Mouse (Mus musculus): ENCODE data around the gene Gm20458. TPM values are rescaled to one million over a fixed set of nuclear protein-coding genes. Genes with fewer than 3 reads are reported as not detected.

Gm20458 gene
- polyA plus RNA-seq, 2 experiments, result 9.0 to 14.3 TPM

GRCm38 (mm10) chr2:164522280-164522679, 61.5 kb downstream of the Gm20458 start:
- 11% methylated on average over 8 of the region's 8 CpGs for WGBS
- DNase-seq (ENCODE audit: low spot score), result no peak
- no peaks in the 10 kb centered on the region for H3K27me3 ChIP-seq (ENCODE audit: control insufficient read depth, insufficient read depth, low read length)
- TF ChIP-seq POLR2A (IDR thresholded peaks at IDR 0.05; ENCODE audit: borderline replicate concordance, extremely low read depth, insufficient read depth, insufficient read length), result no peak
- H3K36me3 ChIP-seq (ENCODE audit: control insufficient read depth, insufficient read depth, low read length), result no peaks in the 10 kb centered on the region
- H3K9me3 ChIP-seq (ENCODE audit: control insufficient read depth, low read length), result 0 out of 2 replicates have a peak, but pooled peaks cover 4% of the 10 kb centered on the region
- H3K4me1 ChIP-seq (ENCODE audit: control insufficient read depth, insufficient read depth, low read length), result peaks cover 23% of the 10 kb centered on the region
- no peak overlapping the region for H3K4me3 ChIP-seq (replicated peaks; ENCODE audit: low read length)
- ATAC-seq (ENCODE audit: low FRiP score, low read depth), result no peak
- H3K27ac ChIP-seq (replicated peaks; ENCODE audit: low read depth, low read length), result no peak overlapping the region
- 0 out of 2 replicates have a peak overlapping the region, but pooled peaks have one; percentile 10 for H3K4me2 ChIP-seq (replicated peaks; ENCODE audit: low read depth, low read length, severe bottlenecking)
- no peak overlapping the region for H3K9ac ChIP-seq (ENCODE audit: low read depth, low read length, severe bottlenecking)

GRCm38 (mm10) chr2:164523301-164523773, 62.6 kb downstream of the Gm20458 start:
- 81% methylated on average over 10 of the region's 10 CpGs for WGBS
- Histone ChIP-seq H3K4me3 (replicated peaks; ENCODE audit: low read length) (no peak overlapping the region), H3K27me3 (ENCODE audit: control insufficient read depth, insufficient read depth, low read length) (no peaks in the 10 kb centered on the region), H3K36me3 (ENCODE audit: control insufficient read depth, insufficient read depth, low read length) (no peaks in the 10 kb centered on the region), H3K4me2 (replicated peaks; ENCODE audit: low read depth, low read length, severe bottlenecking) (no peak overlapping the region), H3K9me3 (ENCODE audit: control insufficient read depth, low read length) (0 out of 2 replicates have a peak, but pooled peaks cover 4% of the 10 kb centered on the region), H3K4me1 (ENCODE audit: control insufficient read depth, insufficient read depth, low read length) (peaks cover 23% of the 10 kb centered on the region), H3K27ac (replicated peaks; ENCODE audit: low read depth, low read length) (no peak overlapping the region), H3K9ac (ENCODE audit: low read depth, low read length, severe bottlenecking) (no peak overlapping the region)
- TF ChIP-seq POLR2A (IDR thresholded peaks at IDR 0.05; ENCODE audit: borderline replicate concordance, extremely low read depth, insufficient read depth, insufficient read length), result no peak
- ATAC-seq (ENCODE audit: low FRiP score, low read depth) (no peak), DNase-seq (ENCODE audit: low spot score) (no peak)

- no peak for TF ChIP-seq POLR2A (IDR thresholded peaks at IDR 0.05; ENCODE audit: borderline replicate concordance, extremely low read depth, insufficient read depth, insufficient read length)
These were observed 67.8 kb downstream of the Gm20458 start for GRCm38 (mm10) chr2:164528557-164528956.

GRCm38 (mm10) chr2:164531169-164531568, 70.4 kb downstream of the Gm20458 start:
- H3K36me3 ChIP-seq (ENCODE audit: control insufficient read depth, insufficient read depth, low read length), result no peaks in the 10 kb centered on the region
- peak; percentile 81 for DNase-seq (ENCODE audit: low spot score)
- peak; percentile 75 for ATAC-seq (ENCODE audit: low FRiP score, low read depth)
- 0 out of 2 replicates have a peak, but pooled peaks cover 4% of the 10 kb centered on the region for H3K9me3 ChIP-seq (ENCODE audit: control insufficient read depth, low read length)
- TF ChIP-seq POLR2A (IDR thresholded peaks at IDR 0.05; ENCODE audit: borderline replicate concordance, extremely low read depth, insufficient read depth, insufficient read length), result no peak
- no peak overlapping the region for H3K4me2 ChIP-seq (replicated peaks; ENCODE audit: low read depth, low read length, severe bottlenecking)
- no peak overlapping the region for H3K4me3 ChIP-seq (replicated peaks; ENCODE audit: low read length)
- H3K27me3 ChIP-seq (ENCODE audit: control insufficient read depth, insufficient read depth, low read length), result no peaks in the 10 kb centered on the region
- H3K27ac ChIP-seq (replicated peaks; ENCODE audit: low read depth, low read length), result no peak overlapping the region
- 0% methylated on average over 3 of the region's 3 CpGs for WGBS
- no peaks in the 10 kb centered on the region for H3K4me1 ChIP-seq (ENCODE audit: control insufficient read depth, insufficient read depth, low read length)
- no peak overlapping the region for H3K9ac ChIP-seq (ENCODE audit: low read depth, low read length, severe bottlenecking)

More at GRCm38 (mm10) chr2:164528557-164528956, 67.8 kb downstream of the Gm20458 start:
- Histone ChIP-seq H3K36me3 (ENCODE audit: control insufficient read depth, insufficient read depth, low read length) (no peaks in the 10 kb centered on the region), H3K27me3 (ENCODE audit: control insufficient read depth, insufficient read depth, low read length) (no peaks in the 10 kb centered on the region), H3K9ac (ENCODE audit: low read depth, low read length, severe bottlenecking) (no peak overlapping the region), H3K9me3 (ENCODE audit: control insufficient read depth, low read length) (0 out of 2 replicates have a peak, but pooled peaks cover 4% of the 10 kb centered on the region), H3K4me1 (ENCODE audit: control insufficient read depth, insufficient read depth, low read length) (no peaks in the 10 kb centered on the region), H3K4me3 (replicated peaks; ENCODE audit: low read length) (no peak overlapping the region), H3K27ac (replicated peaks; ENCODE audit: low read depth, low read length) (no peak overlapping the region), H3K4me2 (replicated peaks; ENCODE audit: low read depth, low read length, severe bottlenecking) (no peak overlapping the region)
- 50% methylated on average over 5 of the region's 5 CpGs for WGBS
- no peak for DNase-seq (ENCODE audit: low spot score)
- ATAC-seq (ENCODE audit: low FRiP score, low read depth), result no peak

GRCm38 (mm10) chr2:164534315-164534714, 73.5 kb downstream of the Gm20458 start:
- Histone ChIP-seq H3K36me3 (ENCODE audit: control insufficient read depth, insufficient read depth, low read length) (no peaks in the 10 kb centered on the region), H3K27ac (replicated peaks; ENCODE audit: low read depth, low read length) (no peak overlapping the region), H3K9ac (ENCODE audit: low read depth, low read length, severe bottlenecking) (no peak overlapping the region), H3K4me3 (replicated peaks; ENCODE audit: low read length) (no peak overlapping the region), H3K4me1 (ENCODE audit: control insufficient read depth, insufficient read depth, low read length) (no peaks in the 10 kb centered on the region), H3K9me3 (ENCODE audit: control insufficient read depth, low read length) (no peaks in the 10 kb centered on the region), H3K27me3 (ENCODE audit: control insufficient read depth, insufficient read depth, low read length) (no peaks in the 10 kb centered on the region), H3K4me2 (replicated peaks; ENCODE audit: low read depth, low read length, severe bottlenecking) (no peak overlapping the region)
- TF ChIP-seq POLR2A (IDR thresholded peaks at IDR 0.05; ENCODE audit: borderline replicate concordance, extremely low read depth, insufficient read depth, insufficient read length), result no peak
- WGBS, result 47% methylated on average over 10 of the region's 10 CpGs
- no peak for DNase-seq (ENCODE audit: low spot score)
- ATAC-seq (ENCODE audit: low FRiP score, low read depth), result no peak
